Mouse (Mus musculus) ES-E14 (cell line): Measurements from ENCODE around the gene Tprkb.
"Not testable (repeated sequence)": the region's sequence is repeated elsewhere in the genome, so short reads cannot be mapped to it uniquely, and the experiment has no call there.

Experiments
- CHD2 ChIP-seq: IDR thresholded peaks from 2 replicates; pipeline ENCODE4 v1.6.1; 2014; ENCODE audit warnings: mild to moderate bottlenecking, low read depth, low read length, inconsistent platforms
- HCFC1 ChIP-seq: IDR thresholded peaks from 2 replicates; pipeline ENCODE4 v1.6.1; 2012; ENCODE audit warnings: low read length, inconsistent platforms, borderline replicate concordance; ENCODE audit not compliant: insufficient read depth
- MAFK ChIP-seq: IDR thresholded peaks from 2 replicates; pipeline ENCODE4 v1.6.1; 2014; ENCODE audit warnings: mild to moderate bottlenecking, low read depth, low read length, inconsistent platforms; ENCODE audit not compliant: insufficient read depth
- ZC3H11A ChIP-seq: IDR thresholded peaks from 2 replicates; pipeline ENCODE4 v1.6.1; 2012; ENCODE audit warnings: low read depth, mild to moderate bottlenecking, inconsistent platforms, low read length, borderline replicate concordance
- ZNF384 ChIP-seq: IDR thresholded peaks from 2 replicates; pipeline ENCODE4 v1.6.1; 2012; ENCODE audit warnings: low read depth, low read length, inconsistent platforms

- not testable (repeated sequence) for TF ChIP-seq ZNF384, CHD2, MAFK, ZC3H11A, HCFC1
These were observed 12.8 kb upstream of the Tprkb start for GRCm38 (mm10) chr6:85898596-85899475.
